Comparison of ENCODE assay signal across 7 mouse cellular contexts in genomic region chr8:47413524-47414257, GRCm38 (mm10). TPM values are rescaled to one million over a fixed set of nuclear protein-coding genes. Genes with fewer than 3 reads are reported as not detected.
A peak's percentile ranks its signal among the peaks of the same experiment; 100 is the strongest.
DNase-seq lines count a peak whose midpoint lies in the region; ATAC-seq and TF ChIP-seq lines count a peak whose summit lies in the region.

No protein-coding gene starts in this region.

- ATAC-seq in intestine, postnatal 0 days = peak; percentile 34; the same call in 1 of the 2 replicates

- peak overlapping the region; percentile 41 for H3K27ac ChIP-seq in intestine, postnatal 0 days (ENCODE audit: low read depth, low read length)
- H3K27ac ChIP-seq in small intestine, adult 2 months (ENCODE audit: insufficient read depth, low read depth, low read length) = no peak overlapping the region

- H3K27me3 ChIP-seq in intestine, postnatal 0 days (replicated peaks; ENCODE audit: control insufficient read depth, insufficient read depth, low read length) = peaks cover 41% of the 10 kb centered on the region
- H3K27me3 ChIP-seq in small intestine, adult 2 months (ENCODE audit: control insufficient read depth, insufficient read depth, low read length) = peaks cover 34% of the 10 kb centered on the region

- under 1% methylated on average over 40 of the region's 46 CpGs for WGBS in intestine, postnatal 0 days
- 1% methylated on average over 46 of the region's 46 CpGs for WGBS in small intestine, adult 2 months

- no peaks in the 10 kb centered on the region for H3K9me3 ChIP-seq in intestine, postnatal 0 days (ENCODE audit: control insufficient read depth)

- DNase-seq in adrenal gland, postnatal 10 days = peak; percentile 78
- DNase-seq in embryo, embryonic 10.5 days (ENCODE audit: low spot score) = peak; percentile 64
- peak; percentile 72 to 77 for DNase-seq in heart, adult 18-20 months
- DNase-seq in left cerebral cortex, postnatal 36 days (ENCODE audit: low spot score in 2 of 2) = peak; percentile 40 to 47
- peak; percentile 38 for DNase-seq in mesoderm, embryonic 11.5 days (ENCODE audit: low read depth, low spot score)

- no peak; the same call in 1 of the 2 replicates for TF ChIP-seq CTCF in intestine, postnatal 0 days (IDR thresholded peaks at IDR 0.05; ENCODE audit: low read depth)
- no peak for TF ChIP-seq CTCF in small intestine, adult 2 months (IDR thresholded peaks at IDR 0.05; ENCODE audit: extremely low read depth, insufficient read length, insufficient replicate concordance, low read depth, low read length)

- no peak for TF ChIP-seq POLR2A in small intestine, adult 2 months (IDR thresholded peaks at IDR 0.05; ENCODE audit: low read depth, low read length)

- intact Hi-C loops in left cerebral cortex, postnatal 36 days (cut with DNase I) = loop anchor here (10.0 kb wide), 1 partner anchor 261 kb away; the partner anchor contains the start of gene Ing2

- peak overlapping the region; percentile 53 for H3K9ac ChIP-seq in intestine, postnatal 0 days (ENCODE audit: low read depth, low read length)

- no peaks in the 10 kb centered on the region; the same call in 1 of the 2 replicates for H3K4me1 ChIP-seq in intestine, postnatal 0 days (replicated peaks; ENCODE audit: control insufficient read depth, insufficient read depth, low read length)
- H3K4me1 ChIP-seq in small intestine, adult 2 months (ENCODE audit: control insufficient read depth, insufficient read depth, insufficient read length, low read length) = peaks cover 12% of the 10 kb centered on the region

- no peaks in the 10 kb centered on the region for H3K36me3 ChIP-seq in intestine, postnatal 0 days (ENCODE audit: control insufficient read depth, insufficient read depth)
- no peaks in the 10 kb centered on the region for H3K36me3 ChIP-seq in small intestine, adult 2 months (ENCODE audit: control insufficient read depth, insufficient read depth, low read length)

- H3K4me3 ChIP-seq in intestine, postnatal 0 days (ENCODE audit: low read depth, low read length) = peak overlapping the region; percentile 75
- peak overlapping the region; percentile 68 for H3K4me3 ChIP-seq in small intestine, adult 2 months (ENCODE audit: low read depth, low read length)

- peak overlapping the region; percentile 98 for H3K4me2 ChIP-seq in intestine, postnatal 0 days (replicated peaks; ENCODE audit: low read depth)

RNA-seq across cellular contexts. Expression of gene Stox2, which starts 32.5 kb away (rescaled TPM):
- 10 to 100 TPM; 12.4 to 18.8 TPM for total RNA-seq in adrenal gland, postnatal 10 days (2021)
- 1 to 10 TPM; 8.7 to 8.9 TPM for total RNA-seq in heart, adult 18-20 months (2021)
- 3.2 and 3.9 TPM in 2 replicates for polyA plus RNA-seq in intestine, postnatal 0 days (2015; fragmentation: Nextera tagmentation; extraction: Ambion mirVana)
- total RNA-seq in left cerebral cortex, postnatal 36 days (2021) = 10 to 100 TPM; 73.3 to 87.6 TPM
- polyA plus RNA-seq in small intestine, adult 2 months (2012; rRNA removed) = 1.4 and 1.5 TPM in 2 replicates
